Mouse (Mus musculus) midbrain, embryonic 14.5 days (tissue): ENCODE measurements around the gene Atp13a1. TPM values are rescaled to one million over a fixed set of nuclear protein-coding genes. Genes with fewer than 3 reads are reported as not detected.

ENCODE experiments used
- ATAC-seq: fragments of 200-750 bp; cut with Nextera tagmentation; 2 replicates; pipeline ENCODE4 v1.8.0; 2017; ENCODE audit warnings: moderate number of reproducible peaks, moderate library complexity; ENCODE audit not compliant: low FRiP score, low TSS enrichment
- DNase-seq: peaks from one replicate; pipeline ENCODE4 v3.0.0-alpha.2; 2015
- H3K27ac ChIP-seq: fragments of 300-500 bp; sonication (generic); replicated peaks from 2 replicates; pipeline ENCODE4 v1.5.1; 2014; ENCODE audit warnings: mild to moderate bottlenecking, low read depth, low read length, moderate library complexity
- H3K27me3 ChIP-seq: fragments of 300-500 bp; sonication (generic); 2 replicates; pipeline ENCODE4 v1.6.1; 2014; ENCODE audit warnings: low read length, control low read depth, mixed read lengths; ENCODE audit not compliant: control insufficient read depth, insufficient read depth
- H3K36me3 ChIP-seq: fragments of 300-500 bp; sonication (generic); 2 replicates; pipeline ENCODE4 v1.6.1; 2014; ENCODE audit warnings: low read length, control low read depth; ENCODE audit not compliant: control insufficient read depth, insufficient read depth
- H3K4me1 ChIP-seq: fragments of 300-500 bp; sonication (generic); 2 replicates; pipeline ENCODE4 v1.6.1; 2014; ENCODE audit warnings: mild to moderate bottlenecking, antibody characterized with exemption, low read length, control low read depth; ENCODE audit not compliant: control insufficient read depth, insufficient read depth
- H3K4me2 ChIP-seq: fragments of 300-500 bp; sonication (generic); 2 replicates; pipeline ENCODE4 v1.6.1; 2014; ENCODE audit warnings: mild to moderate bottlenecking, low read length, moderate library complexity
- H3K4me3 ChIP-seq: fragments of 300-500 bp; sonication (generic); replicated peaks from 2 replicates; pipeline ENCODE4 v1.5.1; 2014; ENCODE audit warnings: low read depth, low read length
- H3K9ac ChIP-seq: fragments of 300-500 bp; sonication (generic); replicated peaks from 2 replicates; pipeline ENCODE4 v1.6.1; 2014; ENCODE audit warnings: mild to moderate bottlenecking, low read length, moderate library complexity
- H3K9me3 ChIP-seq: fragments of 300-500 bp; sonication (generic); 2 replicates; pipeline ENCODE4 v1.6.1; 2016; ENCODE audit warnings: low read length, control low read depth, mixed read lengths; ENCODE audit not compliant: control insufficient read depth
- WGBS: fragments of 180-500 bp; shearing (Covaris S2); extraction: QIAGEN DNeasy Blood & Tissue Kit; methylation state at CpG from one replicate; pipeline ENCODE4 v1.1.7; 2014; 5-methylcytosine and 5-hydroxymethylcytosine counted together
- polyA plus RNA-seq: library from polyadenylated mRNA; unstranded; fragments of >200 nt; fragmentation: Nextera tagmentation; extraction: Ambion mirVana; gene quantifications from 2 replicates; pipeline ENCODE4 v1.2.1, GENCODE M21; 2014

The Atp13a1 gene
- polyA plus RNA-seq, 1 experiment from 2014 or later: 50.6 TPM

GRCm38 (mm10) chr8:69848951-69849350, 58.0 kb downstream of the Atp13a1 start:
- Histone ChIP-seq H3K27me3 (no peaks in the 10 kb centered on the region), H3K4me2 (no peak overlapping the region), H3K27ac (no peak overlapping the region), H3K4me3 (no peak overlapping the region), H3K9me3 (no peaks in the 10 kb centered on the region), H3K36me3 (no peaks in the 10 kb centered on the region), H3K9ac (no peak overlapping the region), H3K4me1 (no peaks in the 10 kb centered on the region)
- 95% methylated on average over 8 of the region's 8 CpGs for WGBS
- ATAC-seq (no peak), DNase-seq (no peak)

GRCm38 (mm10) chr8:69849899-69850298, 58.9 kb downstream of the Atp13a1 start:
- DNase-seq: no peak
- no peaks in the 10 kb centered on the region for H3K4me1 ChIP-seq
- H3K9ac ChIP-seq: no peak overlapping the region
- ATAC-seq: no peak
- H3K36me3 ChIP-seq: no peaks in the 10 kb centered on the region
- H3K4me2 ChIP-seq: no peak overlapping the region
- H3K4me3 ChIP-seq: no peak overlapping the region
- no peak overlapping the region for H3K27ac ChIP-seq
- no peaks in the 10 kb centered on the region for H3K27me3 ChIP-seq
- H3K9me3 ChIP-seq: no peaks in the 10 kb centered on the region
- 38% methylated on average over 3 of the region's 3 CpGs for WGBS

- no peaks in the 10 kb centered on the region for H3K4me1 ChIP-seq
- no peaks in the 10 kb centered on the region for H3K27me3 ChIP-seq
Measured at GRCm38 (mm10) chr8:69850926-69851506, 60.1 kb downstream of the Atp13a1 start.

GRCm38 (mm10) chr8:69853869-69854268, 62.9 kb downstream of the Atp13a1 start:
- H3K9ac ChIP-seq: no peak overlapping the region
- H3K4me1 ChIP-seq: no peaks in the 10 kb centered on the region
- H3K27ac ChIP-seq: no peak overlapping the region
- H3K27me3 ChIP-seq: no peaks in the 10 kb centered on the region
- no peak overlapping the region for H3K4me2 ChIP-seq
- no peak for ATAC-seq
- 97% methylated on average over 10 of the region's 10 CpGs for WGBS
- peaks cover 2% of the 10 kb centered on the region; the same call in 1 of the 2 replicates for H3K36me3 ChIP-seq
- H3K9me3 ChIP-seq: no peaks in the 10 kb centered on the region
- no peak for DNase-seq
- no peak overlapping the region for H3K4me3 ChIP-seq

More at GRCm38 (mm10) chr8:69850926-69851506, 60.1 kb downstream of the Atp13a1 start:
- WGBS: 88% methylated on average over 7 of the region's 7 CpGs
- ATAC-seq (no peak), DNase-seq (no peak)
- Histone ChIP-seq H3K4me3 (no peak overlapping the region), H3K27ac (no peak overlapping the region), H3K4me2 (no peak overlapping the region), H3K9me3 (no peaks in the 10 kb centered on the region), H3K9ac (no peak overlapping the region), H3K36me3 (no peaks in the 10 kb centered on the region)

Other genes with a start within 250 kb of the Atp13a1 start
- gene Zfp868, start 165.6 kb upstream of the Atp13a1 start, polyA plus RNA-seq: 41.4 and 48.1 TPM in 2 replicates
- 1.6 and 1.9 TPM in 2 replicates for gene Zfp964, start 136.7 kb upstream of the Atp13a1 start, polyA plus RNA-seq
- gene Zfp869, start 80.4 kb upstream of the Atp13a1 start, polyA plus RNA-seq: 23.4 and 31.7 TPM in 2 replicates
- 9.6 and 10.6 TPM in 2 replicates for gene Zfp963, start 41.2 kb upstream of the Atp13a1 start, polyA plus RNA-seq
- gene Gm20422, start 16.3 kb upstream of the Atp13a1 start, polyA plus RNA-seq: not detected in 2 replicates
- 40.1 and 50.4 TPM in 2 replicates for gene Zfp866, start within 50 bp of the Atp13a1 start, polyA plus RNA-seq
- 26.0 and 33.2 TPM in 2 replicates for gene Gmip, start 17.5 kb downstream of the Atp13a1 start, polyA plus RNA-seq
- 1.2 TPM in 2 replicates for gene Lpar2, start 31.3 kb downstream of the Atp13a1 start, polyA plus RNA-seq
- 62.3 and 78.2 TPM in 2 replicates for gene Pbx4, start 41.3 kb downstream of the Atp13a1 start, polyA plus RNA-seq
- 3.1 and 4.6 TPM in 2 replicates for gene Cilp2, start 96.5 kb downstream of the Atp13a1 start, polyA plus RNA-seq
- gene Tssk6, start 111.0 kb downstream of the Atp13a1 start, polyA plus RNA-seq: 5.1 TPM in 2 replicates
- gene Ndufa13, start 111.4 kb downstream of the Atp13a1 start, polyA plus RNA-seq: 170 and 211 TPM in 2 replicates
- 8.4 and 11.9 TPM in 2 replicates for gene Yjefn3, start 111.5 kb downstream of the Atp13a1 start, polyA plus RNA-seq
- 22.6 and 28.1 TPM in 2 replicates for gene Gatad2a, start 205.2 kb downstream of the Atp13a1 start, polyA plus RNA-seq